Mouse (Mus musculus) limb, embryonic 11.5 days (tissue): ENCODE measurements around the gene Olfr259. TPM values are rescaled to one million over a fixed set of nuclear protein-coding genes. Genes with fewer than 3 reads are reported as not detected.

Experiments used
- ATAC-seq: fragments of 200-750 bp; cut with Nextera tagmentation; 2 replicates; pipeline ENCODE4 v1.8.0; 2017; ENCODE audit warnings: low read depth; ENCODE audit not compliant: insufficient number of reproducible peaks, low FRiP score, low TSS enrichment
- DNase-seq: peaks from one replicate; pipeline ENCODE4 v3.0.0-alpha.2; 2015; ENCODE audit warnings: low spot score
- H3K27ac ChIP-seq: fragments of 300-500 bp; sonication (generic); replicated peaks from 2 replicates; pipeline ENCODE4 v1.5.1; 2014; ENCODE audit warnings: low read depth, mild to moderate bottlenecking, low read length
- H3K27me3 ChIP-seq: fragments of 300-500 bp; sonication (generic); 2 replicates; pipeline ENCODE4 v1.6.1; 2014; ENCODE audit warnings: mild to moderate bottlenecking, low read length, mixed read lengths; ENCODE audit not compliant: control insufficient read depth, insufficient read depth
- H3K36me3 ChIP-seq: fragments of 300-500 bp; sonication (generic); 2 replicates; pipeline ENCODE4 v1.6.1; 2014; ENCODE audit warnings: mild to moderate bottlenecking, low read length, moderate library complexity, mixed read lengths; ENCODE audit not compliant: control insufficient read depth, insufficient read depth
- H3K4me1 ChIP-seq: fragments of 300-500 bp; sonication (generic); 2 replicates; pipeline ENCODE4 v1.6.1; 2014; ENCODE audit warnings: low read length, mixed read lengths; ENCODE audit not compliant: control insufficient read depth, insufficient read depth
- H3K4me2 ChIP-seq: fragments of 300-500 bp; sonication (generic); 2 replicates; pipeline ENCODE4 v1.6.1; 2014; ENCODE audit warnings: low read depth, mild to moderate bottlenecking, moderate library complexity; ENCODE audit not compliant: severe bottlenecking
- H3K4me3 ChIP-seq: fragments of 300-500 bp; sonication (generic); 2 replicates; pipeline ENCODE4 v1.5.1; 2014; ENCODE audit warnings: low read depth, low read length
- H3K9ac ChIP-seq: fragments of 300-500 bp; sonication (generic); 2 replicates; pipeline ENCODE4 v1.6.1; 2014; ENCODE audit warnings: mild to moderate bottlenecking, low read length
- H3K9me3 ChIP-seq: fragments of 300-500 bp; sonication (generic); 2 replicates; pipeline ENCODE4 v1.6.1; 2016; ENCODE audit warnings: low read length; ENCODE audit not compliant: control insufficient read depth
- WGBS: fragments of 180-500 bp; shearing (Covaris S2); extraction: QIAGEN DNeasy Blood & Tissue Kit; methylation state at CpG from one replicate; pipeline ENCODE4 v1.1.7; 2014; 5-methylcytosine and 5-hydroxymethylcytosine counted together
- polyA plus RNA-seq: library from polyadenylated mRNA; unstranded; fragments of >200 nt; fragmentation: Nextera tagmentation; extraction: Ambion mirVana; gene quantifications from 2 replicates; pipeline ENCODE4 v1.2.1, GENCODE M21; 2014

The Olfr259 gene
- not detected in 2 replicates for polyA plus RNA-seq

- no peak within 1 kb of the TSS for H3K4me2 ChIP-seq
- no peaks in the 10 kb centered on the region for H3K27me3 ChIP-seq
- ATAC-seq (no peak), DNase-seq (no peak)
- no peak within 1 kb of the TSS for H3K4me3 ChIP-seq
- H3K27ac ChIP-seq, result no peak within 1 kb of the TSS
- H3K9ac ChIP-seq, result no peak within 1 kb of the TSS
- no peaks in the 10 kb centered on the region for H3K36me3 ChIP-seq
- H3K4me1 ChIP-seq, result no peaks in the 10 kb centered on the region
- H3K9me3 ChIP-seq, result no peaks in the 10 kb centered on the region
Measured at GRCm38 (mm10) chr2:87114467-87114866, at the start of gene Olfr259. TSS of gene Olfr259 (minus strand) at chr2:87114567.

DNA sequence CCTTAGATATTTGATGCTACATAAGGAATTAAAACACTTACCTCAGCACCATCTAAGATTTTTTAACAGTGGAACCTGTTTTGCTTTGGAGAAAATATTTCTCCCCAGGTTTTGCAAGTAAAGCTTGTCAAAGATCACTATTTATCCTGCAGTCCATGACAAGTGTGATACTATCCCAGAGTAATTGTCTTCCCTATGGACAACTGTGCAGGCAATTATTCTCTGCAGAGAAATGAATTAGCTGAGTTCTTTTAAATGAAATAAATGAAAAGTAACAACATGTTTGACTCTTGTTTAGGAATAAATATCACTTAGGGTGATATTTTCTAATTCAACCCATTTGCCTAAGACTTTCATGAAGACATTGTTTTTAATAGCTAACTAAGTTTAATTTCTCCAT is 38.2 kb upstream of the Olfr259 start, which contains the start of gene Olfr1111:
Gene Olfr1111, minus strand, starts transcription at position 101 of the 400 bp plus-strand sequence.
- H3K36me3 ChIP-seq, result no peaks in the 10 kb centered on the region
- H3K27ac ChIP-seq, result no peak within 1 kb of the TSS
- no peak within 1 kb of the TSS for H3K4me2 ChIP-seq
- H3K27me3 ChIP-seq, result no peaks in the 10 kb centered on the region
- H3K9me3 ChIP-seq, result no peaks in the 10 kb centered on the region
- no peak within 1 kb of the TSS for H3K4me3 ChIP-seq
- H3K9ac ChIP-seq, result no peak within 1 kb of the TSS
- no peak for ATAC-seq
- no peak for DNase-seq
- no peaks in the 10 kb centered on the region for H3K4me1 ChIP-seq

DNA sequence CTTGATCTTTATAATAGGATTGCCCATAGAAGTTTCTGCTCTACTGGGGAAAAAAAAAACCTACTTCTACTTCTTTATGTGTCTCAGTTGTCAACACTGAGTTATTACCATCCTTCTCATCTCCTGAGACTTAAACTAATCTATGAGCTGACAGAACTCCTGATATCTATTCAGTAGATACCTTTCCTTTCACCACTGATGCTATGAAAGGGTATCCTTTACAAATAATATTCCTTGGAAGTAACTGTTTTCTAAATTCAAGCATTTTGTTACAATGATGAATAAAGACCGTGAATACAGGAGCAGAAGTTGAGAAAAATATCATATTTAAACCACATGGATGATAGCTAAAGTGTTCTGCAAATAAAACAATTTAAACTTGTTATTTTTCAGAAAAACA is 25.8 kb upstream of the Olfr259 start, which contains the start of gene Olfr1110:
Gene Olfr1110, minus strand, starts transcription at position 101 of the 400 bp plus-strand sequence.
- H3K27ac ChIP-seq, result no peak within 1 kb of the TSS
- no peak within 1 kb of the TSS for H3K4me3 ChIP-seq
- no peak for DNase-seq
- H3K9ac ChIP-seq, result no peak within 1 kb of the TSS
- H3K4me2 ChIP-seq, result no peak within 1 kb of the TSS
- H3K36me3 ChIP-seq, result no peaks in the 10 kb centered on the region
- 80% methylated on average over 1 of the region's 1 CpGs for WGBS
- no peak for ATAC-seq
- no peaks in the 10 kb centered on the region for H3K27me3 ChIP-seq
- H3K4me1 ChIP-seq, result no peaks in the 10 kb centered on the region
- no peaks in the 10 kb centered on the region for H3K9me3 ChIP-seq

- Histone ChIP-seq H3K27ac (no peak within 1 kb of the TSS), H3K4me1 (no peaks in the 10 kb centered on the region), H3K4me3 (no peak within 1 kb of the TSS), H3K27me3 (no peaks in the 10 kb centered on the region), H3K36me3 (no peaks in the 10 kb centered on the region), H3K9me3 (no peaks in the 10 kb centered on the region), H3K4me2 (no peak within 1 kb of the TSS), H3K9ac (no peak within 1 kb of the TSS)
- ATAC-seq, result no peak
- WGBS, result 88% methylated on average over 1 of the region's 1 CpGs
- no peak for DNase-seq
Measured at GRCm38 (mm10) chr2:87095908-87096307, 18.5 kb downstream of the Olfr259 start, which contains the start of gene Olfr1109. TSS of gene Olfr1109 (minus strand) at chr2:87096008.

- no peak within 1 kb of the TSS for H3K9ac ChIP-seq
- no peaks in the 10 kb centered on the region for H3K27me3 ChIP-seq
- H3K9me3 ChIP-seq, result no peaks in the 10 kb centered on the region
- H3K27ac ChIP-seq, result no peak within 1 kb of the TSS
- H3K36me3 ChIP-seq, result no peaks in the 10 kb centered on the region
- 86% methylated on average over 1 of the region's 1 CpGs for WGBS
- H3K4me3 ChIP-seq, result no peak within 1 kb of the TSS
- no peaks in the 10 kb centered on the region for H3K4me1 ChIP-seq
- no peak within 1 kb of the TSS for H3K4me2 ChIP-seq
- DNase-seq, result no peak
- no peak for ATAC-seq
Measured at GRCm38 (mm10) chr2:87075717-87076116, 38.6 kb downstream of the Olfr259 start, which contains the start of gene Olfr1107. TSS of gene Olfr1107 (minus strand) at chr2:87075817.

Other genes with a start within 250 kb of the Olfr259 start
- not detected in 2 replicates for gene Gm13723, start 239.8 kb downstream of the Olfr259 start, polyA plus RNA-seq
- gene Olfr1097, start 222.4 kb downstream of the Olfr259 start, polyA plus RNA-seq, result not detected in 2 replicates
- gene Olfr1098, start 190.0 kb downstream of the Olfr259 start, polyA plus RNA-seq, result not detected in 2 replicates
- not detected in 2 replicates for gene Olfr1099, start 153.9 kb downstream of the Olfr259 start, polyA plus RNA-seq
- gene Olfr1100, start 134.6 kb downstream of the Olfr259 start, polyA plus RNA-seq, result not detected in 2 replicates
- gene Olfr1101, start 123.3 kb downstream of the Olfr259 start, polyA plus RNA-seq, result not detected in 2 replicates
- not detected in 2 replicates for gene Olfr1102, start 116.2 kb downstream of the Olfr259 start, polyA plus RNA-seq
- gene Olfr1104, start 87.5 kb downstream of the Olfr259 start, polyA plus RNA-seq, result not detected in 2 replicates
- gene Olfr1105, start 78.0 kb downstream of the Olfr259 start, polyA plus RNA-seq, result not detected in 2 replicates
- not detected in 2 replicates for gene Olfr1106, start 62.3 kb downstream of the Olfr259 start, polyA plus RNA-seq
- not detected in 2 replicates for gene Olfr1107, start 38.8 kb downstream of the Olfr259 start, polyA plus RNA-seq
- not detected in 2 replicates for gene Olfr1109, start 18.6 kb downstream of the Olfr259 start, polyA plus RNA-seq
- gene Olfr1110, start 25.7 kb upstream of the Olfr259 start, polyA plus RNA-seq, result not detected in 2 replicates
- not detected in 2 replicates for gene Olfr1111, start 38.1 kb upstream of the Olfr259 start, polyA plus RNA-seq
- not detected in 2 replicates for gene Olfr1112, start 73.2 kb upstream of the Olfr259 start, polyA plus RNA-seq
- not detected in 2 replicates for gene Olfr1113, start 94.4 kb upstream of the Olfr259 start, polyA plus RNA-seq
- gene Olfr1115, start 133.4 kb upstream of the Olfr259 start, polyA plus RNA-seq, result not detected in 2 replicates
- gene Olfr1116, start 153.0 kb upstream of the Olfr259 start, polyA plus RNA-seq, result not detected in 2 replicates
- gene Olfr1118, start 193.0 kb upstream of the Olfr259 start, polyA plus RNA-seq, result not detected in 2 replicates
- gene Olfr1120, start 240.2 kb upstream of the Olfr259 start, polyA plus RNA-seq, result not detected in 2 replicates